Mouse (Mus musculus): ENCODE measurements around the gene Zfp330. TPM values are rescaled to one million over a fixed set of nuclear protein-coding genes. Genes with fewer than 3 reads are reported as not detected.

The Zfp330 gene
- 58.6 TPM for polyA plus RNA-seq (2021)

DNA sequence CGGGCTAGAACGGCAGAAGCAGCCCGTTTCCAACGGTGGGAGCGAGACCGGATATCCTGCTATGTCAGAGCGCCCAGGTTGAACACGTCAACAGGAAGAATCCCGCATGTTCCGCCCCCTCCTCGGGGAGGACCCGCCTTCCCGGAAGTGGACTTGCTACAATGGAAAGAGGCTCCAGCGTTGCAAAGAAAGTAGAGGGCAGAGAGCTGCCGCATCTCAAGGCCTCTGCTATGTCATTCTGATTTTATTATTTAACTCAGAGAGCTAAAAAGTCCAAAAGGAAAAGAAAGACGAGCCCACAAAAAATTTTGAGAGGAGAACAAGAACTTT, at the start of gene Zfp330:
TSS of gene Zfp330 (minus strand) at position 68 of the 330 bp plus-strand sequence.
- DNase-seq (ENCODE audit: low read depth, low spot score) (peak; percentile 38), ATAC-seq (peak; percentile 95)
- H3K27me3 ChIP-seq, result no peaks in the 10 kb centered on the region
- in situ Hi-C loops (cut with MboI; ENCODE audit: low pct_unique_long_range_greater_than_20kb), result no loop called here
- POLR2A ChIA-PET, result no interaction called here
- TF ChIP-seq CTCF (IDR thresholded peaks at IDR 0.05), result no peak
- CTCF ChIA-PET, result interaction anchor here (1.2 kb wide), 2 partner anchors 29 to 167 kb away, joined by 3 read pairs; no protein-coding TSS in a partner anchor

DNA sequence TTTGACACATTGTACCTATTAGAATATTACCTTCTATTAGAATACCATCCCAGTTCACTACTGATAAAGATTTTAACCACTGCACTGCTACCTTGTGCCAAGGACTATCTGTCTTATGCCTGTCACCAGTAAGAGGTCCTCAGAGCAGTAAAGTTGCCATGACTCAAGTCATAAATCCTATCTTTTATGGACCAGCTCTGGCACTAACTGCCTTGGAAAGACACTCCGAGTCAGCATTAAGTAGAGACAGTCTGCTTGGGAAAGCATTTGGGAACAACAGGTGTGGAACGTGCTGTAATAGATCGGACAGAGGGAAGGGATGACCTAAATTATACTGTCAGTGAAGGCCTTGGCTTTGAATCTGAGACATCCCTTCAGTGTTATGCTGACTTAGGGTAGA, 4.0 kb upstream of the Zfp330 start:
- in situ Hi-C loops (cut with MboI; ENCODE audit: low pct_unique_long_range_greater_than_20kb), result no loop called here
- no peak for TF ChIP-seq CTCF (IDR thresholded peaks at IDR 0.05)
- ChIA-PET POLR2A (no interaction called here), CTCF (no interaction called here)
- no peak for DNase-seq (ENCODE audit: low read depth, low spot score)
- ATAC-seq, result no peak
- H3K27me3 ChIP-seq, result no peaks in the 10 kb centered on the region

DNA sequence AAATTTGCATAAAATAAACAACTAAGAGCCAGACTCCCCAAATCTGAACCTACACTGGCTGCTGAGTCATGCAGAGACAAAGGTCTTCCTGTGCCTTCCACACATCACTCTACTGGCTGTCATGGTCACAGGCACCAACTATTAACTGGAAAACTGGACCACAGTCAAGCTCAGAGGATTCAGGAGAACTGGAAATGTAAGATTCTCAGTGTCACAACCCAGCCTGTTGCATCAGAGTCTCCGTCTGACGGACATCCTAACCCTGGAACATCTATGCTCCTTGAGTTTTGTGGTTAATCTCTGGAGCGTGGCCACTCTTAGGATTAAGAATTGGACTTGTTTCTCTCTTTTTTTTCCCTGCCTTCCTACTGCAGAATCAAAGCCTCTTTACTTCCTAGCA, 3.4 kb upstream of the Zfp330 start:
- H3K27me3 ChIP-seq, result no peaks in the 10 kb centered on the region
- in situ Hi-C loops (cut with MboI; ENCODE audit: low pct_unique_long_range_greater_than_20kb), result no loop called here
- CTCF ChIA-PET, result interaction anchor here (2.5 kb wide), 1 partner anchor 64 kb away, joined by 7 read pairs; no protein-coding TSS in a partner anchor
- POLR2A ChIA-PET, result no interaction called here
- no peak for TF ChIP-seq CTCF (IDR thresholded peaks at IDR 0.05)
- no peak for DNase-seq (ENCODE audit: low read depth, low spot score)
- peak; percentile 19 for ATAC-seq

DNA sequence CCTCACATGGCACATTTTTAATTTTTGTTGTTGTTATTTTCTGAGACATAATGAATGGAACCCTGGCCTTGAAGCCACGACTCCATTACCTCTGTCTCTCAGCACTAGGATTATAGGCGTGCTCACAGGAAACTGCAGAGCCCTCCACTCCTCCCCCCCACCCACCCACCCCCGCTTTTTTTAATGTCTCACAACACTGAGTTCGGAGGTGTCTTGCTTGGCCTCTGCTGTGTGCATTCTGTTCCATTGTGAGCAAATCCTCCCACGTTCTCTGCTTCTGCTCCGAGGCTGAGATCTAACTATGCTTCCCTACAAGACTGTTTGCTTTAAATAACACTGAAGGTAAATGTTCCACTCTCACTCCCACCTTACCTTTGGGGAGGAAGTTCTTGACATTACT, 522 bp upstream of the Zfp330 start:
- in situ Hi-C loops (cut with MboI; ENCODE audit: low pct_unique_long_range_greater_than_20kb), result no loop called here
- ChIA-PET POLR2A (no interaction called here), CTCF (no interaction called here)
- no peaks in the 10 kb centered on the region for H3K27me3 ChIP-seq
- TF ChIP-seq CTCF (IDR thresholded peaks at IDR 0.05), result no peak
- DNase-seq (ENCODE audit: low read depth, low spot score) (no peak), ATAC-seq (no peak)

DNA sequence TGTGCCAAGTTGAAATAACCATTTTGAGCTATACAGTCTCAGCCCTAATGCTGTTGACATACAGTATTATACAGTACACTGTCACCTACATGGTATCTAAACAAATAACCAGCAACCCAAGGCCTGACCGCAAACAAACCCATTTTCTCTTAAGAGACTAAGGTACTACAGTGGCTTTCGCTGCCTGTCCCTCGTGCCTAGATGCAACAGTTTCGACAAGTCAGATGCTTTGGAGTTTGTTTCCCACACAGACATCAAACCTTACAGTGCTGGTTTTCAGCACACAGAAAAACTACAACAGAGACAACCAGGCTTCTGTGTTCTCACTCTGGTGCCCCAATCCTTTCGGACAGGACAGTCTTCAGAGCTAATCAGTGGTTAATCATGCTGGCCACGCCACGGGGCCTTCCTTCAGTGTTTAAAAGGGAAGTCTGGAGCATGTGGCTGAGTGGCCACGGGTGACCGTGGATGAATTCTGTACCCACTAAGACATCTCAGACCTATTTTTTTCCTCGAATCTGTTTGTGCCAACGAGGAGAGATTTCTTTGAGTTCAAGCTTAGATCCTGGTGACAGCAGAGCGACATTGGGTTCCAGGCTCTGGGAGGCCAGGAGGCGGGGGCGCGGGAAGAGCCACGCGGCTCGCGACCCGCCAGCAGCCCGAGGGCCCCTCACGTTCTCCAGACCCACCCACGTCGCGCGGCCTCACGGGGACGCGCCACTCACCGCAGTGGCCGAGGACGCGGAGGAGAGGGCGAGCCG, 448 bp downstream of the Zfp330 start:
- H3K27me3 ChIP-seq, result no peaks in the 10 kb centered on the region
- in situ Hi-C loops (cut with MboI; ENCODE audit: low pct_unique_long_range_greater_than_20kb), result no loop called here
- peak; percentile 31 for ATAC-seq
- ChIA-PET POLR2A (no interaction called here), CTCF (interaction anchor here (1.2 kb wide), 2 partner anchors 29 to 167 kb away, joined by 3 read pairs; no protein-coding TSS in a partner anchor)
- DNase-seq (ENCODE audit: low read depth, low spot score), result no peak
- no peak for TF ChIP-seq CTCF (IDR thresholded peaks at IDR 0.05)

DNA sequence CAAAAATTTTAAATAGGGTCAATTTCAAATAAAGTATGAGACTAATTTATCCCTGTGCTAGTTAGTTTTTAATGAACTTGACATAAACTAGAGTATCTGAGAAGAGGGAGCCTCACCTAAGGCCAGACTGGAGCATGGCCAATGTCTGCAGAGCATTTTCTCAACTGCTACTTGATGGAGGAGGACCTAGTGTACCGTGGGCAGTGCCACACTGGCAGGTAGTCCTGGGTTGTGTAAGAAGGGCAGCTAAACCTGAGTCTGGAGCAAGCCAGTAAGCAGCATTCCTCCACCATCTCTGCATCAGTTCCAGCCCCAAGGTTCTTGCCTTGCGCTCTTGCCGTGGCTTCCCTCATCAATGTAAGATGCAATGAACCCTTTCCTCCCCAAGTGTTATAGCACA, 3.1 kb downstream of the Zfp330 start:
- in situ Hi-C loops (cut with MboI; ENCODE audit: low pct_unique_long_range_greater_than_20kb), result no loop called here
- H3K27me3 ChIP-seq, result no peaks in the 10 kb centered on the region
- TF ChIP-seq CTCF (IDR thresholded peaks at IDR 0.05), result no peak
- CTCF ChIA-PET, result no interaction called here
- POLR2A ChIA-PET, result no interaction called here
- ATAC-seq (no peak), DNase-seq (ENCODE audit: low read depth, low spot score) (no peak)

DNA sequence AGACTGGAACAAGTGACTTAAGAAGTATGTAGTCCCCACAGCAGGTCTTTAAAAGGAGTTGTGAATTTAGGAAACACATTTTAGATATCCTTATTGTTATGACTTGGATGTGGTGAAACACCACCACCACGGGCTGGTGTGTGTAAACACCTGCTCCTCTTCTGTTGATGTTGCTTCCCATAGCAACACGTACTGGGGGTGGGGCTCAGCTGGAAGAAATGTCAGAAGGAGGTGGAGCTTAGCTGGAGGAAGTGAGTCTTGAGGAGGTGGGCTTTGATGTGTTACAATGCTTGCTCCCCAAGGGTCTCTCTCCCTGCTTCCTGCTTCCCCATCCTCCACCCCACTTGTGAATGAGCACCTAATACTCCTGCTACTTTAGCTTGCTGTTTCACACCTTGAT, 14.9 kb downstream of the Zfp330 start:
- ATAC-seq, result no peak
- CTCF ChIA-PET, result no interaction called here
- H3K27me3 ChIP-seq, result no peaks in the 10 kb centered on the region
- in situ Hi-C loops (cut with MboI; ENCODE audit: low pct_unique_long_range_greater_than_20kb), result no loop called here
- POLR2A ChIA-PET, result no interaction called here
- DNase-seq (ENCODE audit: low read depth, low spot score), result no peak
- TF ChIP-seq CTCF (IDR thresholded peaks at IDR 0.05), result no peak

DNA sequence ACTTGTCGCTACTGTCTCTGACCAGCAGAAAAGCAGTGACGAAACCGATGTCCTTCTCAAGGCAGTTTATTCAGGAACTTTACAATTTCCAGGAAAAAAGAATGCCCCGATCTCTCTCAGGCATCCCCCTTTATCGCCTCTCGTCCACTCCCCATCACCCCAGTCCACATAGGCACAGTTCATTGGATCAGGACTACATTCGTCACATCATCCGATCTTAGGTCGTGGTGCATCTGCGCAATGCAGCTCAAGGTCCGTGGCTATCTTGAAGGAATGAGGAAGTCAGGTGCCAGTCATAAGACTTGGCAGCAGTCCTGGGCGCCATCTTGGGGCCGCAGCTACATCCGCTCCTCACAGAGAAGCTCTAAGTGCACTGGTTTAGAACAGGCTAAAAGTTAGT, 19.0 kb downstream of the Zfp330 start:
- ChIA-PET POLR2A (interaction anchor here (0.6 kb wide), 1 partner anchor 14 kb away, joined by 3 read pairs; no protein-coding TSS in a partner anchor), CTCF (no interaction called here)
- DNase-seq (ENCODE audit: low read depth, low spot score) (no peak), ATAC-seq (no peak)
- no peaks in the 10 kb centered on the region for H3K27me3 ChIP-seq
- TF ChIP-seq CTCF (IDR thresholded peaks at IDR 0.05), result no peak
- in situ Hi-C loops (cut with MboI; ENCODE audit: low pct_unique_long_range_greater_than_20kb), result no loop called here

DNA sequence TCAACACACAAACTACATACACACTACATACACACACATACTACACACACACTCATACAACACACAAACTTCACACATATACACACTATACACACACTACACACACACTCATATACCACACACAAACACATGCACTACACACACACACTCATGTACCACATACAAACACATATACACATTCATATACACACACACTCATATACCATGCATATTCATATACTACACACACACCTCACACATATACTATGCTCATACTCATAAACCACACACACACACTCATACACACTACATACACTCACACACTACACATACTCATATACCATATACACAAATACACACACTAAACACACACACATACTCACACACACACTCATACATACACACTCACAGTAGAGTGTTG, 27.3 kb downstream of the Zfp330 start:
- in situ Hi-C loops (cut with MboI; ENCODE audit: low pct_unique_long_range_greater_than_20kb), result no loop called here
- H3K27me3 ChIP-seq, result no peaks in the 10 kb centered on the region
- ChIA-PET POLR2A (no interaction called here), CTCF (no interaction called here)
- DNase-seq (ENCODE audit: low read depth, low spot score), result no peak
- no peak for ATAC-seq
- no peak for TF ChIP-seq CTCF (IDR thresholded peaks at IDR 0.05)

DNA sequence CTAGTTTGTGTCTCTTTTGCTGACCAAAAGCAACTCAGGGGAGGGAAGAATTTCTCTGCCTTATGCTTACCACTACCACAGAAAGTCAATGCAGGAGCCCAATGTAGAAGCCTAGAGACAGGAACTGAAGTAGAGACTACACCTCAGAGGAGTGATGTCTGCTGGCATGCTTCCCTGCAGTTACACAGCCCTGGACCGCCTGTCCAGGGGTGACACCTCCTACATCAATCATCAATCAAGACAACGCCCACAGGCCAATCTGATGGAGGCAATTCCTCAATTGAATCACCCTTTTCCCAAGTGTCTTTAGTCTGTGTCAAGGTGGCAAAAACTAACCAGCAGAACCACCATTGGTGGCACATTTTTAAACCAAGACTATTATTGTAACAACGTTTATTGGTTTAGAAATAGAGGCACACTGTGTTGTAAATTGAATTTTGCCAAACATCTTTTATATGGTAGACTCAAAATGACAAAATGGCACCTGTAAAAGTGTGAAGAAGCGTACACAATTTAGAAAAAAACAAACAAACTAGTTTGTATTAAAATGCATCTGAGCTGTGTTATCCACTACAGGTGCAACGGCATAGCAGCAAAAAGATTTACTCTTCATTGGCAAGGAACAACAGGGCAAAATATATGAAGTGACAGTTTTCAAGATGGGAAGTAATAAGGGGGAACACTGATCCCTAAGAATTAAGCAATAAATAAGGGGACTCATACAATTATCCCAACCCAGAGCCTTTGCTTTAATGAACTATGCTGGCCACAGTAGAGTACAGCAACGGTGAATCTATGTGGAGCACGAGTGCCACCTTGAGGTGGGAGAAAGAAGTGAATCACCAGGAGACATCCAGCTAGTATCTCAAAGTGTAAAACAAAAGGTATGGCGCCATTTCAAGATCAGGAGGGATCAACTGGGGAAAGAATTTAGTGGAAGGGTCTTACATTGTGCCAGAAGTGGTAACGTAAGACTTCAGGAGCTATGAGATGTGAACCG, 29.8 kb downstream of the Zfp330 start:
- in situ Hi-C loops (cut with MboI; ENCODE audit: low pct_unique_long_range_greater_than_20kb), result no loop called here
- ChIA-PET POLR2A (no interaction called here), CTCF (interaction anchor here (0.9 to 1.4 kb wide), 8 partner anchors 11 to 1399 kb away, joined by 3 to 5 read pairs (median 4); partner anchors contain the start of gene Zfp330)
- DNase-seq (ENCODE audit: low read depth, low spot score), result no peak
- peak; percentile 89 for TF ChIP-seq CTCF (IDR thresholded peaks at IDR 0.05)
- ATAC-seq, result peak; percentile 76
- peaks cover 6% of the 10 kb centered on the region for H3K27me3 ChIP-seq

Other genes with a start within 250 kb of the Zfp330 start
- gene Rnf150, start 89.2 kb upstream of the Zfp330 start, polyA plus RNA-seq (2021), result 19.1 TPM